Mouse (Mus musculus) heart, embryonic 10.5 days (tissue): ENCODE measurements around the gene Lsm4. TPM values are rescaled to one million over a fixed set of nuclear protein-coding genes. Genes with fewer than 3 reads are reported as not detected.
A peak's percentile ranks its signal among the peaks of the same experiment; 100 is the strongest.

Source experiments
- DNase-seq: peaks from one replicate; pipeline ENCODE4 v3.0.0-alpha.2; 2017; ENCODE audit warnings: low spot score
- H3K27ac ChIP-seq: fragments of 300-500 bp; sonication (generic); 2 replicates; pipeline ENCODE4 v1.5.1; 2016; ENCODE audit warnings: mild to moderate bottlenecking
- H3K27me3 ChIP-seq: fragments of 300-500 bp; sonication (generic); 2 replicates; pipeline ENCODE4 v1.6.1; 2016; ENCODE audit warnings: mild to moderate bottlenecking; ENCODE audit not compliant: poor library complexity, insufficient read depth, severe bottlenecking
- H3K36me3 ChIP-seq: fragments of 300-500 bp; sonication (generic); 2 replicates; pipeline ENCODE4 v1.6.1; 2016; ENCODE audit warnings: mild to moderate bottlenecking, moderate library complexity
- H3K4me1 ChIP-seq: fragments of 300-500 bp; sonication (generic); 2 replicates; pipeline ENCODE4 v1.6.1; 2016; ENCODE audit warnings: mild to moderate bottlenecking
- H3K4me3 ChIP-seq: fragments of 300-500 bp; sonication (generic); 2 replicates; pipeline ENCODE4 v1.5.1; 2016; ENCODE audit warnings: mild to moderate bottlenecking, moderate library complexity
- H3K9me3 ChIP-seq: fragments of 300-500 bp; sonication (generic); 2 replicates; pipeline ENCODE4 v1.6.1; 2016; ENCODE audit warnings: mild to moderate bottlenecking, moderate library complexity
- WGBS: fragments of 180-500 bp; shearing (Covaris S2); methylation state at CpG from one replicate; pipeline ENCODE4 v1.1.7; 2016; 5-methylcytosine and 5-hydroxymethylcytosine counted together
- polyA plus RNA-seq: library from polyadenylated mRNA; unstranded; fragments of >200 nt; fragmentation: Nextera tagmentation; extraction: Ambion mirVana; gene quantifications from 2 replicates; pipeline ENCODE4 v1.2.1, GENCODE M21; 2016

Gene Lsm4
- polyA plus RNA-seq, 1 experiment from 2014 or later: 410 TPM

DNA sequence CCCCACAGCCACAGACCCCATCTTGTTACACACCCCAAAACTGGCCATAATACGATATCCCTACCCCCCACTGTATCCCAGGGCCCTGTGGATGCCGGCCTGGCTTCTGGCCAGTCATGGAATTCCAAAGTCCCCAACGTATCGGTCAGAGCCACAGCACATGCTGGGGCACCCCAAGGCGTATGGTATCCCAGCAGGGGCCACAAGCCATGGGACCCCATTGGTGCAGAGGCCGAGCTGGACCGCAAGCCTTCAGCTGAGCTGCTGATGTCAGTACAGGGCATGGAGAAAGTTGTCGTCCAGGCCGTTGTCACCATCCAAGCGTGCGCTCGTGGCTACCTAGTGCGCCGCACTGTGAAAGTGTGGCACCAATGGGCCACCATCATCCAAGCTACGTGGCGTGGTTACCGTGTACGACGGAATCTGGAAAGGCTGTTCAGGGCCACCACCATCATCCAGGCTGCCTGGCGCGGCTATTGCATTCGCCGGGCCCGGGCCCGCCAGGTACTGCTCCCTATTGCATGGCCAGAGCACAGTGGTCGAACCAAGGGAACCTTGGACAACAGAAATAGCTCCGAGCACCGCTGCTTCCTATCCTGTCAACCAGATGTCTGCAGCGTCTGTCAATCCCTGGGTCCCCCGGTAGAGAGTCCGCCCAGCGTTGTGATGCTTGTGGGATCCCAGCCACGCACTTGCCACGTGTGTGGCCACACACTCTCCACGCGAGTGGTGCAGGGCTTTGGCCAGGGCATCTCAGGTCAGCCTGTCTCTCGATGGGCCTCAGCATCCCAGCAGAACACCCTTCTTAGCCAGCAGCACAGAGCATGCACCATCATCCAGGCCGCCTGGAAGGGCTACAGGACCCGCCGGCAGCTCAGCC lies 43.7 kb downstream of the Lsm4 start:
- Histone ChIP-seq H3K27ac (no peak overlapping the region), H3K4me1 (peaks cover 4% of the 10 kb centered on the region; the same call in 1 of the 2 replicates), H3K27me3 (peaks cover 59% of the 10 kb centered on the region), H3K9me3 (no peaks in the 10 kb centered on the region), H3K4me3 (no peak overlapping the region; the same call in 1 of the 2 replicates), H3K36me3 (no peaks in the 10 kb centered on the region)
- WGBS: 73% methylated on average over 40 of the region's 40 CpGs
- no peak for DNase-seq

DNA sequence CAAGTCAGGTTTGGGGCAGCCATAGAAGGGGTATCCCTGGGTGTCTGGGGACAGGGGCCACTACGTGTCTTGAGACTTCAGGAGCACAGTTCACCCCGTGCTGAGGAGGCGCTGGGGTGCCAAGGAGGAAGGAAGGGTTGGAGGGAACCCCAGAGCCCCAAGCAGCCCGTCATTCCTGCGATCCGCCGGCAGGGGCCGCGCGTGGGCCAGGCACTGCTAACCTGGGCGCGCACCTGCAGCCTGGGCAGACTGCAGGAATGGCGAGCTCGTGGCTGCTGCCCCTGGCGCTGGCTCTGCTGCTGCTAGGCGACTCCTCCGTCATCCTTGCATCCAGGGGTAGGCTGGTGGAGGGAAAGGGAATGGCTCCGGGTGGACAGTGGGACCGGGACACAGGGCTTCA lies 45.2 kb downstream of the Lsm4 start, which contains the start of gene Gm3336:
Gm3336 (plus strand) TSS at position 247 of the 400 bp plus-strand sequence.
- Histone ChIP-seq H3K4me3 (no peak within 1 kb of the TSS), H3K27ac (no peak within 1 kb of the TSS), H3K9me3 (no peaks in the 10 kb centered on the region), H3K36me3 (no peaks in the 10 kb centered on the region), H3K4me1 (peaks cover 7% of the 10 kb centered on the region; the same call in 1 of the 2 replicates), H3K27me3 (peaks cover 56% of the 10 kb centered on the region)
- no peak for DNase-seq
- WGBS: 2% methylated on average over 19 of the region's 19 CpGs

DNA sequence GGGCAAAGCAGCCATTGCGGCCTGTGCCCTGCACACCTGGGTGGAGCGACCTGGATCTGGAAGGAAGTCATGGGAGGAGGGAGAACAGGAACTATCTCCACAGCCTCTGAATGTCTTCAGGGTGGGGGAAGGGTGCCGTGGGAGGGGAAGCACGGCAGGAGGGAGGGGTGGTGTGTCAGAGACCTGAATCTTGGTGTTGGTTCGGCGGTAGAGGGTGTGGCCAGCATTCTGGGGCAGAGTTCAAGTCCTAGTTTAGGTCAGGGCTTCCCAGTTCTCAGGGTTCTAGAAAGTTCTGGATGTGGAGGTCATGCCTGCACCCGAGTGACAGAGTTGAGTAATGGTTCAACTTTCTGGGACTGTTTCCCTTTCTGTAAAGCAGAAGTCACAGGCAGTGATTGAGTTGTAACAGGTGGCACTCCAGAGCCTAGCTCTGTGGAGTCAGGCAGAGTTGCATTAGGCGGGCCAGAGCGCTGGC lies 46.8 kb downstream of the Lsm4 start:
- Histone ChIP-seq H3K36me3 (no peaks in the 10 kb centered on the region), H3K9me3 (no peaks in the 10 kb centered on the region), H3K27me3 (peaks cover 54% of the 10 kb centered on the region), H3K27ac (no peak overlapping the region), H3K4me3 (no peak overlapping the region), H3K4me1 (peaks cover 17% of the 10 kb centered on the region; the same call in 1 of the 2 replicates)
- DNase-seq: no peak
- WGBS: 53% methylated on average over 9 of the region's 9 CpGs

DNA sequence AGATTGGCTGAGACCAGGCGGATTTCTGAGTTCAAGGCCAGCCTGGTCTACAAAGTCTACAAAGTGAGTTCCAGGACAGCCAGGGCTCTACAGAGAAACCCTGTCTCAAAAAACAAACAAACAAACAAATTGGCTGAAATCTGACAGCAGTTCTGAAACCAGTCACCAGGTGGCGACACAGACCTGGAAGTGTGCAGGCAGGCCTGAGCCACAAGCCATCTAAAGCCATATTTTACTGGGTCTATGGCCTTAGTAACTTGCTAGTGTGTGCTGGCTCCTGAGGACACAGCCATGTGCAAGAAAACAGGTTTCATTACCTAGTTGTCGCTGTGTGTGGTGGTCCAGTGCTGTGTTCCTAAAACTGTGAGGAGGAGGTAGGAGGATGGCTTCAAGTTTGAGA lies 47.7 kb downstream of the Lsm4 start:
- 6% methylated on average over 3 of the region's 3 CpGs for WGBS
- Histone ChIP-seq H3K9me3 (no peaks in the 10 kb centered on the region), H3K4me1 (peaks cover 17% of the 10 kb centered on the region; the same call in 1 of the 2 replicates), H3K36me3 (no peaks in the 10 kb centered on the region), H3K27me3 (peaks cover 53% of the 10 kb centered on the region), H3K27ac (no peak overlapping the region), H3K4me3 (no peak overlapping the region)
- no peak for DNase-seq

DNA sequence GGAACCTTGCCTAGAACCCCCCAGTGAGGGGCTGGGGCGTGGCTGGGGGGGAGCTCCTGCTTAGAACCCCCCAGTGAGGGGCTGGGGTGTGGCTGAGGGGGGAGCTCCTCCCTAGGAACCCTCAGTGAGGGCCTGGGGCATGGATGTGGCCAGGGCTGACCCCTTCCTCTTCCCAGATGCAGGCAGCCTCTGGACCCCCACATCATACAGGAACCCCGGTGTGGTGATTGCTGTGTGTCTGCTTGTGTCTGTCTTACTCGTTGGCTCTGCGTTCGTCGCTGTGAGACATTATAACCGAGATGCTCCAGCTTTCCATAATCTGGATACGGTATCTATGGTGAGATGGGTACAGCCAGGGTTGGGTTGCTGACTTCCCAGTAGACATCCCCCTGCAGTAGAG lies 48.6 kb downstream of the Lsm4 start:
- peaks cover 17% of the 10 kb centered on the region; the same call in 1 of the 2 replicates for H3K4me1 ChIP-seq
- no peak for DNase-seq
- WGBS: 80% methylated on average over 8 of the region's 8 CpGs
- no peak overlapping the region for H3K27ac ChIP-seq
- H3K27me3 ChIP-seq: peaks cover 55% of the 10 kb centered on the region
- H3K36me3 ChIP-seq: no peaks in the 10 kb centered on the region
- H3K4me3 ChIP-seq: no peak overlapping the region
- no peaks in the 10 kb centered on the region for H3K9me3 ChIP-seq

DNA sequence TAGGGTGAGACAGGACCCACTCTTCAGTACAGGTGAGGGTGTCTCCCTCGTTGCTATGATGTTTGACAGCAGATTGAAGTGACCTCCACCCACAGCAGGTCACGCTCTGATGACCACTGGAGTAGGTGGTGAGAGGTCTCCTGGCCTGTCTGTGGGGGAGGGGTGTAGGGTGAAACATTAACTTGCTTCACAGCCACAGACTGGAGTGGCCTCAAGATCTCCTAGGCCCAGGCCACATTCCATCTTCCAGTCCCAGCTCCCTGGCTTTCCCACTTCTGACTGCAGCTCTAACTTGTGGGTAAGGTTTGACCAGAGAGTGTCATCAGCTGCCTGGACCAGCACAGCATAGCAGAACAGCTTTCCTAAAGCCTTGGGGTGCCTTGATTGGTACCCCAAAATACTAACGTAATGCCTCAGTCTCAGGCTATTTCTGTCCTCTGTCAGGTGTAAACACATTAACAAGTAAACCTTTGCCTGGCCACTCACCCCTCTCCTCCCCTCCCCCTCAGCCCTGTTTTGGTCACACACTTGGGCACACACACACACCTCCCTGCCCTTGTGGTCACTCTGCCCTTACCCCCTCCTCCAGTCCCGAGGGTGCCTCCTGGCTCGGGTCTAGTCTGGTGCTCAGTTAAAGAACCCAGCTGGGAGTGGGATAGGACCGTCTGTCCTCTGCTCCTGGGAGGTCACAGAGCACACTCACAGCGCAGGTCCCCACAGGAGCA lies 50.6 kb downstream of the Lsm4 start, which contains the start of gene Pde4c:
Pde4c (plus strand) TSS at position 235 of the 725 bp plus-strand sequence.
- no peak within 1 kb of the TSS for H3K4me3 ChIP-seq
- peak within 1 kb of the TSS; percentile 24; the same call in 1 of the 2 replicates for H3K27ac ChIP-seq
- WGBS: 54% methylated on average over 7 of the region's 7 CpGs
- no peak for DNase-seq
- H3K36me3 ChIP-seq: no peaks in the 10 kb centered on the region
- peaks cover 56% of the 10 kb centered on the region for H3K27me3 ChIP-seq
- H3K9me3 ChIP-seq: no peaks in the 10 kb centered on the region
- H3K4me1 ChIP-seq: peaks cover 13% of the 10 kb centered on the region; the same call in 1 of the 2 replicates

DNA sequence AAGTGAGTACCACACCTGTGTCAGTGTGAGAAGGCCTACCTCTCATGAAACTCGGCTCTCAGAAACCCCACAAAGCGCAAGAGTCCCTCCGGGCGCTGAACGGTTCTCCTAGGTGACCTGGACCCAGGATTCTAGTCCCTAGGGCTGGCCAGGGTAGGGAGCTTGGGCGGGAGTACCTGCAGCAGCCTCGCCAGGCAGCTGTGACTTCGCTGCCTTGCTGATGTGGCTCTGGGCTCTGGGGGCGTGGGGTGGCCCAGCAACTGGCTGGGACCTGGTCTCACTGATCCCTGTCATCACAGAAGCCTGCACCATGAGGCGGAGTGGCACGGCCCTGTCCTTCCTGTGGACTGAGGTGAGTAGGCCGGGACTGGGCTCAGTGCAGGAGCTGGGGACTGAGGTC lies 51.2 kb downstream of the Lsm4 start:
- WGBS: 69% methylated on average over 12 of the region's 12 CpGs
- H3K4me1 ChIP-seq: peaks cover 13% of the 10 kb centered on the region; the same call in 1 of the 2 replicates
- peaks cover 61% of the 10 kb centered on the region for H3K27me3 ChIP-seq
- no peak for DNase-seq
- peak overlapping the region; percentile 24; the same call in 1 of the 2 replicates for H3K27ac ChIP-seq
- H3K9me3 ChIP-seq: no peaks in the 10 kb centered on the region
- no peak overlapping the region for H3K4me3 ChIP-seq
- no peaks in the 10 kb centered on the region for H3K36me3 ChIP-seq

DNA sequence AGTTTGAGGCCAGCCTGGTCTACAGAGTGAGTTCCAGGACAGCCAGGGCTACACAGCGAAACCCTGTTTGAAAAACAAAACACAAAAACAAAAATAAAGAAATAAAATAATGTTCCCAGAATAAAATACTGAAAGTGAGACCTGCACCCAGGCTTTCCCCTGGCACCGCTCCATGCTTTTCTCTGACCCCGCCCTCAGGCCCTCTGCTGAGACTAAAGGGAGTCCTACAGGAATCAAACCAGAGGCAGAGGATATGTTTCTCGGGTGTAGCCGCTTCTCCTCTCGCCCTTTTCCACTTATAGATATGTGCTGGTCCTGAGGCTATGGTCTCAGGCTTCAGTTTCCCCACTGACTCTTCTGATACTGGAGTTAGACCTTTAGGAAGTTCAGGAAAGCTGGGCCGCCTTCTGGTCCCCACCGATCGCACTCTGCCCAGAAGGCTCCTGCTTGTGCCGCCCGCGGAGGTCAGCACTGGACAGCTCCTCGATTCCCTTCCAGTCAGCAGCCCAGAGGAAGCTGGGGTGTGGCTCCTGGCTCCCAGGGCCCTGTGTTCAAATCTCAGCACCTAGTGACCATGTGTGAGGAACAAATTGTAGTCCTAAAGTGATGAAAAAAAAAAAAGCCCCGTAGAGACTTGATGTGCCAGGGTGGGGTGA lies 52.9 kb downstream of the Lsm4 start:
- DNase-seq: no peak
- 18% methylated on average over 14 of the region's 14 CpGs for WGBS
- peaks cover 20% of the 10 kb centered on the region for H3K4me1 ChIP-seq

DNA sequence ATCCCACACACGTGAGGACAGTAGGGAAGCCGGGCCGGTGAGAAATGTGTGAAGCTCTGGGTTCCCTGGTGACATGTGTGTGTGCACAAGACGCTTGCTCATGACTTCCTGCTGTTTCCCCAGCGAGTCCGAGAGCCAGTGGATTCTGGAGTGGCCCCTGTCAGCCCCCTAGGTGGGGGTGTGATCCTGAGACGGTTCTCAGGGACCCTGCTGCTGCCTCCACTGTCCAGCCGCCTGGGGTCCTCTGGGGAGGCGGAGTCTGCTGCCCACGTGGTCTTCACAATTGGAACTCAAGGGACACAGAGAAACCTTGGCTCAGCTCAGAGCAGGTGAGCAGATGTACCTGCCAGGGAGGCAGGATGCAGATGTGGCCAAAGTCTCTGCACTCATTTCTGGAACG lies 53.7 kb downstream of the Lsm4 start:
- H3K36me3 ChIP-seq: no peaks in the 10 kb centered on the region
- H3K9me3 ChIP-seq: no peaks in the 10 kb centered on the region
- H3K27me3 ChIP-seq: peaks cover 66% of the 10 kb centered on the region
- peaks cover 20% of the 10 kb centered on the region for H3K4me1 ChIP-seq
- no peak for DNase-seq
- WGBS: 46% methylated on average over 11 of the region's 11 CpGs
- no peak overlapping the region for H3K4me3 ChIP-seq
- no peak overlapping the region for H3K27ac ChIP-seq

More for the DNA sequence above, 52.9 kb downstream of the Lsm4 start:
- no peaks in the 10 kb centered on the region for H3K9me3 ChIP-seq
- H3K27me3 ChIP-seq: peaks cover 65% of the 10 kb centered on the region
- H3K27ac ChIP-seq: no peak overlapping the region
- no peaks in the 10 kb centered on the region for H3K36me3 ChIP-seq
- H3K4me3 ChIP-seq: no peak overlapping the region

Other genes with a start within 250 kb of the Lsm4 start
- 13.0 and 15.8 TPM in 2 replicates for gene Crtc1, start 233.7 kb upstream of the Lsm4 start, polyA plus RNA-seq
- 15.6 and 15.7 TPM in 2 replicates for gene Klhl26, start 196.3 kb upstream of the Lsm4 start, polyA plus RNA-seq
- gene Tmem59l, start 185.9 kb upstream of the Lsm4 start, polyA plus RNA-seq: 1.2 and 3.6 TPM in 2 replicates
- 1.8 and 3.2 TPM in 2 replicates for gene Crlf1, start 180.1 kb upstream of the Lsm4 start, polyA plus RNA-seq
- gene Rex1bd, start 166.5 kb upstream of the Lsm4 start, polyA plus RNA-seq: 127 and 128 TPM in 2 replicates
- 751 and 801 TPM in 2 replicates for gene Uba52, start 162.4 kb upstream of the Lsm4 start, polyA plus RNA-seq
- 295 and 310 TPM in 2 replicates for gene Fkbp8, start 145.5 kb upstream of the Lsm4 start, polyA plus RNA-seq
- gene Kxd1, start 145.3 kb upstream of the Lsm4 start, polyA plus RNA-seq: 67.0 and 68.3 TPM in 2 replicates
- gene Ell, start 133.8 kb upstream of the Lsm4 start, polyA plus RNA-seq: 15.8 and 18.5 TPM in 2 replicates
- gene Isyna1, start 78.9 kb upstream of the Lsm4 start, polyA plus RNA-seq: 192 and 214 TPM in 2 replicates
- 67.3 and 107 TPM in 2 replicates for gene Ssbp4, start 64.4 kb upstream of the Lsm4 start, polyA plus RNA-seq
- gene Lrrc25, start 57.1 kb upstream of the Lsm4 start, polyA plus RNA-seq: 0.15 and 1.4 TPM in 2 replicates
- 0.43 and 1.6 TPM in 2 replicates for gene Gdf15, start 40.8 kb upstream of the Lsm4 start, polyA plus RNA-seq
- 38.0 and 42.0 TPM in 2 replicates for gene Pgpep1, start 12.9 kb upstream of the Lsm4 start, polyA plus RNA-seq
- gene Jund, start 25.7 kb downstream of the Lsm4 start, polyA plus RNA-seq: 76.3 and 116 TPM in 2 replicates
- gene Iqcn, start 30.2 kb downstream of the Lsm4 start, polyA plus RNA-seq: not detected in 2 replicates
- gene Gm3336, start 45.3 kb downstream of the Lsm4 start, polyA plus RNA-seq: not detected in 2 replicates
- gene Pde4c, start 50.5 kb downstream of the Lsm4 start, polyA plus RNA-seq: 0.45 and 0.48 TPM in 2 replicates
- gene Rab3a, start 81.4 kb downstream of the Lsm4 start, polyA plus RNA-seq: 11.2 and 14.2 TPM in 2 replicates
- 39.0 and 44.6 TPM in 2 replicates for gene Mpv17l2, start 87.7 kb downstream of the Lsm4 start, polyA plus RNA-seq
- gene Pik3r2, start 103.5 kb downstream of the Lsm4 start, polyA plus RNA-seq: 40.6 and 43.5 TPM in 2 replicates
- 7.9 and 9.3 TPM in 2 replicates for gene Mast3, start 131.8 kb downstream of the Lsm4 start, polyA plus RNA-seq
- gene Il12rb1, start 135.2 kb downstream of the Lsm4 start, polyA plus RNA-seq: 0.12 TPM in 1 of 2 replicates, not detected in the other
- 3.7 and 3.8 TPM in 2 replicates for gene Arrdc2, start 166.5 kb downstream of the Lsm4 start, polyA plus RNA-seq
- 1.1 and 1.6 TPM in 2 replicates for gene Kcnn1, start 190.0 kb downstream of the Lsm4 start, polyA plus RNA-seq
- gene Ccdc124, start 200.7 kb downstream of the Lsm4 start, polyA plus RNA-seq: 120 and 143 TPM in 2 replicates
- gene Slc5a5, start 219.5 kb downstream of the Lsm4 start, polyA plus RNA-seq: 0.07 and 0.29 TPM in 2 replicates
- gene Rpl18a, start 224.2 kb downstream of the Lsm4 start, polyA plus RNA-seq: 2,378 and 2,634 TPM in 2 replicates
- 49.6 and 58.4 TPM in 2 replicates for gene Map1s, start 232.7 kb downstream of the Lsm4 start, polyA plus RNA-seq